ENCODE assay signal across 16 mouse cellular contexts in the genomic region with DNA sequence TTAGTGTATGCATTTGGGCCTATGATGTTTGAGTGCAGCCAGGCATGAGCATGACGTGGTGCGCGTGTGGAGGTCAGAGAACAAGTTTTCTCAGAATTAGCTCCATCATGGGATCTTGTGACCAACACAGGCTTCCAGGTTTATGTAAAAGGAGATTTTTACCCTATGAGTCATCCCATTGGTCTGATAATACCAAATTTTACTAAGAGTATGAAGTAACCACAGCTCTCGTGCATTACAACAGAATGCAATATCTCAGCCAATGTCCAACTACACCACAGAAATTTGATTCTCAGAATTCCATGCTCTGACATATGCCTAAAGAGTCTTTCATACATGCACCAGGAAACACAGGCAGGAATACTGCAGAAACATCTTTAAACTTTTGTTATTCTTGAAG.
DNase-seq lines count a peak whose midpoint lies in the region; TF ChIP-seq lines count a peak whose summit lies in the region.
"Had no signal": no experiment of that assay in that cellular context is flagged by ENCODE, and none has a peak within 500 bp of the region (broad histone marks: within the 10 kb centered on the region; RNA-seq: fewer than 3 reads in every experiment).

No protein-coding gene starts in this region.

- H3K27ac ChIP-seq in layer of hippocampus, adult 2 months = 0 out of 2 replicates have a peak overlapping the region, but pooled peaks have one; percentile 18
- H3K27ac ChIP-seq: embryonic facial prominence, embryonic 10.5 days; embryonic facial prominence, embryonic 13.5 days; forebrain, embryonic 10.5 days; forebrain, embryonic 13.5 days; heart, adult 2 months; heart, embryonic 10.5 days; heart, embryonic 13.5 days; hindbrain, embryonic 12.5 days; hindbrain, embryonic 15.5 days had no signal

- H3K4me3 ChIP-seq in layer of hippocampus, adult 2 months = no peak overlapping the region
- H3K4me3 ChIP-seq in myocyte = no peak overlapping the region
- H3K4me3 ChIP-seq: embryonic facial prominence, embryonic 10.5 days; embryonic facial prominence, embryonic 13.5 days; erythroblast, embryonic 14.5 days; forebrain, embryonic 10.5 days; forebrain, embryonic 13.5 days; heart, adult 2 months; heart, embryonic 10.5 days; heart, embryonic 13.5 days; hindbrain, embryonic 12.5 days; hindbrain, embryonic 15.5 days had no signal

- no peak overlapping the region for H3ac ChIP-seq in myocyte (ENCODE audit: control insufficient read depth, insufficient read length)

- no peaks in the 10 kb centered on the region for H3K36me3 ChIP-seq in myocyte (ENCODE audit: control insufficient read depth, insufficient read depth)
- H3K36me3 ChIP-seq: embryonic facial prominence, embryonic 10.5 days; embryonic facial prominence, embryonic 13.5 days; forebrain, embryonic 10.5 days; heart, embryonic 10.5 days; heart, embryonic 13.5 days; hindbrain, embryonic 12.5 days; hindbrain, embryonic 15.5 days had no signal

- no peak for DNase-seq in layer of hippocampus, adult 2 months (ENCODE audit: low spot score in 2 of 2)
- no peak for DNase-seq in layer of hippocampus, adult 9-11 months
- DNase-seq in NIH3T3 (ENCODE audit: low read depth) = peak; percentile 69
- DNase-seq in heart, postnatal 14 days = no peak
- DNase-seq in cerebellum, adult 9-10 months = no peak

- no peaks in the 10 kb centered on the region for H3K27me3 ChIP-seq in myocyte (ENCODE audit: control insufficient read depth, insufficient read depth, insufficient read length)
- H3K27me3 ChIP-seq: embryonic facial prominence, embryonic 13.5 days; forebrain, embryonic 13.5 days; heart, embryonic 13.5 days; hindbrain, embryonic 12.5 days; hindbrain, embryonic 15.5 days had no signal

- TF ChIP-seq CTCF in layer of hippocampus, adult 2 months (conservative IDR thresholded peaks at IDR 0.05) = no peak

- no peaks in the 10 kb centered on the region for H3K79me2 ChIP-seq in myocyte (ENCODE audit: control insufficient read depth, insufficient read depth)

- H3K4me2 ChIP-seq in myocyte (ENCODE audit: low read depth) = no peak overlapping the region
- H3K4me2 ChIP-seq: embryonic facial prominence, embryonic 13.5 days; forebrain, embryonic 13.5 days; heart, embryonic 13.5 days; hindbrain, embryonic 12.5 days; hindbrain, embryonic 15.5 days had no signal

- no peak for TF ChIP-seq POLR2A in myocyte (IDR thresholded peaks at IDR 0.05; ENCODE audit: insufficient read length, low read depth)

- intact Hi-C loops in heart, postnatal 14 days (cut with DNase I) = no loop called here

TF ChIP-seq in myocyte, 11 proteins besides CTCF, POLR2A, EP300 and RAD21:
- TF ChIP-seq REST (IDR thresholded peaks at IDR 0.05; ENCODE audit: insufficient read depth, insufficient read length) (no peak), E2F4 (IDR thresholded peaks at IDR 0.05; ENCODE audit: insufficient read depth) (no peak), CEBPB (IDR thresholded peaks at IDR 0.05; ENCODE audit: insufficient read depth, poor library complexity, severe bottlenecking) (0 out of 2 replicates have a peak, but pooled peaks have one; percentile 6)
